Mouse (Mus musculus) 416B (cell line): ENCODE data around the gene Nfe2l2.
"Not testable (repeated sequence)": the region's sequence is repeated elsewhere in the genome, so short reads cannot be mapped to it uniquely, and the experiment has no call there.

Source experiments
- DNase-seq: peaks from one replicate; pipeline ENCODE4 v3.0.0; 2011; ENCODE audit warnings: low read depth

Nfe2l2 gene

GRCm38 (mm10) chr2:75643950-75644349 lies 60.5 kb downstream of the Nfe2l2 start:
- peak; percentile 37 for DNase-seq

GRCm38 (mm10) chr2:75642795-75643550 lies 61.5 kb downstream of the Nfe2l2 start:
- DNase-seq, result peak; percentile 84

- DNase-seq, result not testable (repeated sequence)
Measured at GRCm38 (mm10) chr2:75642312-75642711, 62.1 kb downstream of the Nfe2l2 start.

GRCm38 (mm10) chr2:75639535-75639934 lies 64.9 kb downstream of the Nfe2l2 start:
- DNase-seq, result not testable (repeated sequence)

- peak; percentile 48 for DNase-seq
Measured at GRCm38 (mm10) chr2:75637822-75638221, 66.6 kb downstream of the Nfe2l2 start.

GRCm38 (mm10) chr2:75637361-75637760 lies 67.1 kb downstream of the Nfe2l2 start:
- no peak for DNase-seq

- DNase-seq, result not testable (repeated sequence)
Measured at GRCm38 (mm10) chr2:75637055-75637304, 67.5 kb downstream of the Nfe2l2 start.

- DNase-seq, result peak; percentile 74
Measured at GRCm38 (mm10) chr2:75636261-75637054, 68.0 kb downstream of the Nfe2l2 start.

GRCm38 (mm10) chr2:75634431-75634830 lies 70.0 kb downstream of the Nfe2l2 start:
- DNase-seq, result peak; percentile 41

GRCm38 (mm10) chr2:75633784-75634183 lies 70.7 kb downstream of the Nfe2l2 start:
- DNase-seq, result no peak

GRCm38 (mm10) chr2:75633381-75633780 lies 71.1 kb downstream of the Nfe2l2 start:
- DNase-seq, result no peak

- DNase-seq, result no peak
Measured at GRCm38 (mm10) chr2:75632721-75633181, 71.7 kb downstream of the Nfe2l2 start.

- no peak for DNase-seq
Measured at GRCm38 (mm10) chr2:75632043-75632442, 72.4 kb downstream of the Nfe2l2 start.

- DNase-seq, result no peak
Measured at GRCm38 (mm10) chr2:75631421-75631820, 73.0 kb downstream of the Nfe2l2 start.

- DNase-seq, result no peak
Measured at GRCm38 (mm10) chr2:75628487-75628886, 76.0 kb downstream of the Nfe2l2 start.

GRCm38 (mm10) chr2:75626597-75627440 lies 77.6 kb downstream of the Nfe2l2 start:
- no peak for DNase-seq
